Mouse (Mus musculus) MEL (cell line): Measurements from ENCODE around the gene Lrba. TPM values are rescaled to one million over a fixed set of nuclear protein-coding genes. Genes with fewer than 3 reads are reported as not detected.

ENCODE experiments used
- DNase-seq: peaks from one replicate; pipeline ENCODE4 v3.0.0; 2011; ENCODE audit warnings: low read depth, low spot score
- H3K27ac ChIP-seq: 2 replicates; pipeline ENCODE4 v1.5.1; 2012; ENCODE audit warnings: low read depth, mild to moderate bottlenecking, control low read depth, low read length, moderate library complexity; ENCODE audit not compliant: control insufficient read depth
- H3K27me3 ChIP-seq, 2 experiments: fragments of 150-350 bp in 1 of 2; sonication (generic) in 1 of 2; 2 replicates each; pipeline ENCODE4 v1.6.1; 2012; ENCODE audit warnings: low read length in 2 of 2, mild to moderate bottlenecking in 2 of 2, improper control_type of control experiment in 1 of 2, moderate library complexity in 1 of 2; ENCODE audit not compliant: insufficient read depth in 2 of 2, control insufficient read depth in 1 of 2
- H3K36me3 ChIP-seq, 2 experiments: 2 replicates each; pipeline ENCODE4 v1.6.1; 2012 to 2014; ENCODE audit warnings: low read length in 2 of 2, improper control_type of control experiment in 1 of 2, inconsistent platforms in 1 of 2, mild to moderate bottlenecking in 1 of 2; ENCODE audit not compliant: insufficient read depth in 2 of 2, control insufficient read depth in 1 of 2
- H3K4me1 ChIP-seq, 2 experiments: fragments of 150-350 bp in 1 of 2; sonication (generic) in 1 of 2; 2 replicates each; pipeline ENCODE4 v1.6.1; 2012; ENCODE audit warnings: low read length in 2 of 2, improper control_type of control experiment in 1 of 2, mild to moderate bottlenecking in 1 of 2; ENCODE audit not compliant: insufficient read depth in 2 of 2, control insufficient read depth in 1 of 2
- H3K4me3 ChIP-seq, 2 experiments: fragments of 150-350 bp in 1 of 2; sonication (generic) in 1 of 2; 2 replicates each; pipeline ENCODE4 v1.5.1; 2012; ENCODE audit warnings: low read depth in 2 of 2, low read length in 2 of 2, mild to moderate bottlenecking in 2 of 2, moderate library complexity in 2 of 2, control low read depth in 1 of 2, improper control_type of control experiment in 1 of 2; ENCODE audit not compliant: control insufficient read depth in 1 of 2, insufficient read depth in 1 of 2
- H3K79me2 ChIP-seq: 2 replicates; pipeline ENCODE4 v1.6.1; 2012; ENCODE audit warnings: mild to moderate bottlenecking, low read length, moderate library complexity; ENCODE audit not compliant: control insufficient read depth, poor library complexity, insufficient read depth
- H3K9ac ChIP-seq: 2 replicates; pipeline ENCODE4 v1.6.1; 2012; ENCODE audit warnings: low read depth, mild to moderate bottlenecking, control low read depth, low read length, moderate library complexity; ENCODE audit not compliant: control insufficient read depth, poor library complexity, severe bottlenecking
- H3K9me3 ChIP-seq: fragments of 150-350 bp; sonication (generic); replicated peaks from 2 replicates; pipeline ENCODE4 v1.6.1; 2012; ENCODE audit warnings: mild to moderate bottlenecking, low read length, improper control_type of control experiment, moderate library complexity; ENCODE audit not compliant: insufficient read depth
- BHLHE40 ChIP-seq: IDR thresholded peaks from 2 replicates; pipeline ENCODE4 v1.6.1; 2012; ENCODE audit warnings: low read depth, mild to moderate bottlenecking, inconsistent platforms, low read length, improper control_type of control experiment, borderline replicate concordance
- CTCF ChIP-seq, 3 experiments: IDR thresholded peaks in 2 of 3; conservative IDR thresholded peaks in 1 of 3; 2 replicates each; pipeline ENCODE4 v1.5.1; 2011 to 2012; ENCODE audit warnings: low read length in 3 of 3, low read depth in 2 of 3, mild to moderate bottlenecking in 2 of 3, improper control_type of control experiment in 1 of 3, inconsistent platforms in 1 of 3, mixed read lengths in 1 of 3, moderate library complexity in 1 of 3; ENCODE audit not compliant: control insufficient read depth in 1 of 3, insufficient read depth in 1 of 3, poor library complexity in 1 of 3, severe bottlenecking in 1 of 3
- ELF1 ChIP-seq: IDR thresholded peaks from 2 replicates; pipeline ENCODE4 v1.6.1; 2014; ENCODE audit warnings: low read depth, mild to moderate bottlenecking, inconsistent platforms, low read length, improper control_type of control experiment, moderate library complexity
- EP300 ChIP-seq, 2 experiments: IDR thresholded peaks; 2 replicates each; pipeline ENCODE4 v1.6.1; 2011; ENCODE audit warnings: improper control_type of control experiment in 2 of 2, low read length in 2 of 2, low read depth in 1 of 2, mild to moderate bottlenecking in 1 of 2
- ETS1 ChIP-seq: IDR thresholded peaks from 2 replicates; pipeline ENCODE4 v1.6.1; 2012; ENCODE audit warnings: low read depth, mild to moderate bottlenecking, inconsistent platforms, low read length, improper control_type of control experiment, moderate library complexity
- HCFC1 ChIP-seq: IDR thresholded peaks from 2 replicates; pipeline ENCODE4 v1.6.1; 2012; ENCODE audit warnings: low read depth, mild to moderate bottlenecking, inconsistent platforms, low read length, improper control_type of control experiment, moderate library complexity
- JUND ChIP-seq: IDR thresholded peaks from 2 replicates; pipeline ENCODE4 v1.6.1; 2011; ENCODE audit warnings: low read depth, mild to moderate bottlenecking, improper control_type of control experiment, low read length
- MAFK ChIP-seq: IDR thresholded peaks from 2 replicates; pipeline ENCODE4 v1.6.1; 2011; ENCODE audit warnings: low read depth, mild to moderate bottlenecking, low read length, improper control_type of control experiment, borderline replicate concordance
- MAX ChIP-seq: IDR thresholded peaks from 2 replicates; pipeline ENCODE4 v1.6.1; 2011; ENCODE audit warnings: low read length, improper control_type of control experiment
- MEF2A ChIP-seq: IDR thresholded peaks from 2 replicates; pipeline ENCODE4 v1.6.1; 2014; ENCODE audit warnings: low read depth, mild to moderate bottlenecking, inconsistent platforms, low read length, improper control_type of control experiment; ENCODE audit not compliant: poor library complexity, insufficient replicate concordance, severe bottlenecking; ENCODE audit errors: extremely low read depth
- MYB ChIP-seq: IDR thresholded peaks from 2 replicates; pipeline ENCODE4 v1.6.1; 2011; ENCODE audit warnings: mild to moderate bottlenecking, low read depth, low read length, improper control_type of control experiment
- MYC ChIP-seq: IDR thresholded peaks from 2 replicates; pipeline ENCODE4 v1.6.1; 2011; ENCODE audit warnings: low read depth, mild to moderate bottlenecking, low read length, improper control_type of control experiment, moderate library complexity
- NELFE ChIP-seq: IDR thresholded peaks from 2 replicates; pipeline ENCODE4 v1.6.1; 2011; ENCODE audit warnings: low read depth, low read length, improper control_type of control experiment
- NRF1 ChIP-seq: IDR thresholded peaks from 2 replicates; pipeline ENCODE4 v1.6.1; 2014; ENCODE audit warnings: low read depth, mild to moderate bottlenecking, inconsistent platforms, low read length, improper control_type of control experiment, moderate library complexity; ENCODE audit not compliant: poor library complexity, insufficient read depth, severe bottlenecking
- POLR2AphosphoS5 ChIP-seq: IDR thresholded peaks from 2 replicates; pipeline ENCODE4 v1.6.1; 2012; ENCODE audit warnings: low read depth, borderline replicate concordance, mild to moderate bottlenecking, inconsistent platforms, low read length, moderate library complexity, mixed read lengths
- RAD21 ChIP-seq: IDR thresholded peaks from 2 replicates; pipeline ENCODE4 v1.6.1; 2011; ENCODE audit warnings: mild to moderate bottlenecking, low read depth, low read length, improper control_type of control experiment
- RCOR1 ChIP-seq: IDR thresholded peaks from 2 replicates; pipeline ENCODE4 v1.6.1; 2012; ENCODE audit warnings: low read depth, mild to moderate bottlenecking, inconsistent platforms, low read length, improper control_type of control experiment
- SMC3 ChIP-seq: IDR thresholded peaks from 2 replicates; pipeline ENCODE4 v1.6.1; 2011; ENCODE audit warnings: low read depth, low read length, improper control_type of control experiment
- TBP ChIP-seq: IDR thresholded peaks from 2 replicates; pipeline ENCODE4 v1.8.0; 2011; ENCODE audit warnings: low read depth, low read length, improper control_type of control experiment
- TCF12 ChIP-seq: IDR thresholded peaks from 2 replicates; pipeline ENCODE4 v1.6.1; 2014; ENCODE audit warnings: low read depth, mild to moderate bottlenecking, inconsistent platforms, low read length, improper control_type of control experiment, moderate library complexity
- USF1 ChIP-seq: IDR thresholded peaks from 2 replicates; pipeline ENCODE4 v1.6.1; 2014; ENCODE audit warnings: low read depth, mild to moderate bottlenecking, inconsistent platforms, low read length, improper control_type of control experiment, moderate library complexity
- USF2 ChIP-seq, 2 experiments: IDR thresholded peaks; 2 replicates each; pipeline ENCODE4 v1.6.1; 2011 to 2012; ENCODE audit warnings: improper control_type of control experiment in 2 of 2, low read length in 2 of 2, borderline replicate concordance in 1 of 2, inconsistent platforms in 1 of 2, low read depth in 1 of 2, mild to moderate bottlenecking in 1 of 2; ENCODE audit not compliant: insufficient read depth in 1 of 2
- ZKSCAN1 ChIP-seq: IDR thresholded peaks from 2 replicates; pipeline ENCODE4 v1.6.1; 2012; ENCODE audit warnings: low read depth, mild to moderate bottlenecking, inconsistent platforms, low read length, improper control_type of control experiment, moderate library complexity
- ZNF384 ChIP-seq: IDR thresholded peaks from 2 replicates; pipeline ENCODE4 v1.6.1; 2012; ENCODE audit warnings: low read depth, mild to moderate bottlenecking, inconsistent platforms, low read length, improper control_type of control experiment
- polyA plus RNA-seq, 2 experiments: library from polyadenylated mRNA; stranded (reverse) in 1 of 2; unstranded in 1 of 2; fragments of >175 nt in 1 of 2; fragments of >200 nt in 1 of 2; gene quantifications; 2 replicates each; pipeline versions ENCODE4 v1.2.1 to v1.2.4; 2012; ENCODE audit warnings: low replicate concordance in 2 of 2, low read depth in 1 of 2; ENCODE audit not compliant: insufficient read length in 2 of 2, insufficient read depth in 1 of 2, missing spikeins in 1 of 2
- total RNA-seq: library from RNA; depleted of rRNA; stranded (reverse); fragments of 300-350 nt; gene quantifications from 2 replicates; pipeline ENCODE4 v1.2.3, GENCODE M21; 2012

Lrba gene
- total and polyA plus RNA-seq, 3 experiments: 10.9 to 17.9 TPM; not detected in 1

DNA sequence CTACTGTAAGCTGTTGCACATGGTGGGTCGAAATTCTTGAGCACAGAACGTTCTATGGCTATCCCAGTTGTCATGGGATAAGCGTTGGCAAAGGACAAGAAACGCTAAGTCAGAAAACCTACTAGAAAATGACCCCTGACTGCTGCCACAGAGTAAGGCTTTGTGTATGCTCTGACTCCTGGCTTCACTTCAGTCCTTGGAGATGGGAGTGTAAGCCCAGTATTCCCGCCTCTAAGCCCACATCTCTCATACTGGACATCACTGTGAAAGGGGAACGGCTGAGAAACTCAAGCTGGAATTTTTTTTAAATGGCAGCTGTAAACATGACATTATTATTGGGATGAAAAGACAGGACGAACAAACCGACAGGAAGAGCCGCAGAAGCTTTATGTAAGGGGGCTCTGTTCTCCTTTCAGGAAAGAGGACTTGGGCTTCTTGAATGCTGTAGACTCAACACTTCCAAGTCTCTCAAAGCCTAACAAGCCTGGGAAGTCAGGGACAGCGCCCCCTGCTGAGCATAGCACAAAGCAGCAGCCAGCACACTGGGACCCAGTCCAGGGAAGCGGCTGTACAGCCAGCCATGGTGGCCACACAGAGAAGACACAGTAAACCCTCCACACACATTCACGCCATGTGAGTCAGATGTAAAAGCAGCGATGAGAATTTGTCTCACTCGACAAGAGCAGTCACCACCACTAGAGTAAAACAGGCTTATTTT is 583.4 kb downstream of the Lrba start:
- Histone ChIP-seq H3K79me2 (no peaks in the 10 kb centered on the region), H3K9ac (no peak overlapping the region), H3K4me3 (no peak overlapping the region), H3K36me3 (no peaks in the 10 kb centered on the region), H3K4me1 (peaks cover 0 to 2% of the 10 kb centered on the region in 2 experiments; a peak in 1 of 4 replicates), H3K27me3 (no peaks in the 10 kb centered on the region), H3K9me3 (no peaks in the 10 kb centered on the region), H3K27ac (no peak overlapping the region)
- DNase-seq: peak; percentile 54
- no peak for TF ChIP-seq NELFE
- TF ChIP-seq ZKSCAN1: no peak
- no peak for TF ChIP-seq POLR2AphosphoS5
- TF ChIP-seq ETS1: no peak
- no peak for TF ChIP-seq HCFC1
- no peak for TF ChIP-seq USF2 (IDR thresholded peaks at IDR 0.05; ENCODE audit: borderline replicate concordance in 1 of 2, insufficient read depth in 1 of 2, low read depth in 1 of 2, low read length in 2 of 2)
- TF ChIP-seq SMC3: peak; percentile 68
- no peak for TF ChIP-seq MYC
- no peak for TF ChIP-seq MAX
- TF ChIP-seq RCOR1: no peak
- TF ChIP-seq NRF1: no peak
- TF ChIP-seq MAFK: no peak
- TF ChIP-seq TBP: no peak
- no peak for TF ChIP-seq EP300 (IDR thresholded peaks at IDR 0.05; ENCODE audit: low read depth in 1 of 2, low read length in 2 of 2)
- TF ChIP-seq MYB: no peak
- no peak for TF ChIP-seq BHLHE40
- no peak for TF ChIP-seq JUND
- TF ChIP-seq CTCF (IDR thresholded peaks at IDR 0.05 in 2 of 3, conservative IDR thresholded peaks at IDR 0.05 in 1 of 3; ENCODE audit: control insufficient read depth in 1 of 3, insufficient read depth in 1 of 3, low read depth in 2 of 3, low read length in 3 of 3, poor library complexity in 1 of 3, severe bottlenecking in 1 of 3): peak; percentile 70
- no peak for TF ChIP-seq MEF2A
- no peak for TF ChIP-seq TCF12
- TF ChIP-seq RAD21: peak; percentile 30
- no peak for TF ChIP-seq ZNF384
- no peak for TF ChIP-seq ELF1
- TF ChIP-seq USF1: no peak
